Mouse (Mus musculus): ENCODE data around the gene Ifitm3. TPM values are rescaled to one million over a fixed set of nuclear protein-coding genes. Genes with fewer than 3 reads are reported as not detected.

The Ifitm3 gene
- 6.7 TPM for total RNA-seq (2023)

DNA sequence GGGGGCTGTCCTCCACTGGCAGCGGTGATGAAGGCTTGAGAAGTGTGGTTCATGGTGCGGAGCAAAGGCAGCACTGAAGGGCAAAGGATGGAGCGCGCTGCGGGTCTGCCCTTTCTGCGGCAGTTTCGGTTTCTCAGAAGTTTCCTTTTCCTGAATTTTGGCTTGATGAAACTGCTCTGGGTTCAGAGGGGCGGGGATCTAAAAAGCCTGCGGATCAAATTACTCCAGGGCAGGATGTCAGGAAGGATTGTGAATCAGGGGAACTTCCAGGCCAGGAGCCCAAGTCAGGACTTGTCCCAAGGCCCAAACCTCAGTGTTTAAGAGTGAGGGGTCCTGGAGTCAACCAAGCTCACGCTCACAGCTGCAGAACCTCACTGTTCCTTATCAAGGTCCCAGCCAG is at the start of gene Ifitm3:
Gene Ifitm3 (minus strand): TSS at position 178 of the 400 bp plus-strand sequence.

DNA sequence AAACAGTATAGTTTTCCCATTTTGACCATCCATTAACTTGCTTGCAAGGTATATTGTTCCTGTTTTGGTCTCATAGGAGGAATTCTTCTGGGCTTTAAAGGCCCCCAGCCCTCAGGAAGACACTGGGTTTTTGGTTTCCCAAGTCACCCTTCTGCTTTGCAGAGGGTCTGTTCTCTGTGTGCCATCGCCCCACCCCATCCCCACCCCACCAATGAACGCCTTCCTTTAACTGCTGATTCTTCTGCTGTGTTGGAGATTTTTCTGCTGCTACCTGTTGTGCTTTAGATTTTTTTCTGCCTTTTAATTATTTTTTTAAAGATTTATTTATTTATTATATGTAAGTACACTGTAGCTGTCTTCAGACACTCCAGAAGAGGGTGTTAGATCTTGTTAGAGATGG is 18.3 kb upstream of the Ifitm3 start, which contains the start of gene Gm17387:
Gene Gm17387 (plus strand): TSS at position 301 of the 400 bp plus-strand sequence.

DNA sequence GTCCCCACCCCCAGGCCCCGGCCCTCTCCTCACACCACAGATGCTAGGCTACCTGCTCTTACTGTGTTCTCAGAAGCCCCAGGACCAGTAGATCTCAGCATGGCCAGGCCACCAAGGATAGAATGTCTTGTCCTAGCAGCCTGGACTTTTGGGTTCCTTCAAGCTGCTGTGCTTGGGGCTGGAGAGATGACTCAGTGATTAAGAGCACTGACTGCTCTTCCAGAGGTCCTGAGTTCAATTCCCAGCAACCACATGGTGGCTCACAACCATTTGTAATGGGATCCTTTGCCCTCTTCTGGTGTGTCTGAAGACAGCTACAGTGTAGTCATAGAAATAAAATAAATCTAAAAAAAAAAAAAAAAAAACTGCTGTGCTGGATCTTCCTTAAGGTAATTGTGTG is 7.3 kb upstream of the Ifitm3 start, which contains the start of gene Ifitm6:
Gene Ifitm6 (minus strand): TSS at position 101 of the 400 bp plus-strand sequence.

DNA sequence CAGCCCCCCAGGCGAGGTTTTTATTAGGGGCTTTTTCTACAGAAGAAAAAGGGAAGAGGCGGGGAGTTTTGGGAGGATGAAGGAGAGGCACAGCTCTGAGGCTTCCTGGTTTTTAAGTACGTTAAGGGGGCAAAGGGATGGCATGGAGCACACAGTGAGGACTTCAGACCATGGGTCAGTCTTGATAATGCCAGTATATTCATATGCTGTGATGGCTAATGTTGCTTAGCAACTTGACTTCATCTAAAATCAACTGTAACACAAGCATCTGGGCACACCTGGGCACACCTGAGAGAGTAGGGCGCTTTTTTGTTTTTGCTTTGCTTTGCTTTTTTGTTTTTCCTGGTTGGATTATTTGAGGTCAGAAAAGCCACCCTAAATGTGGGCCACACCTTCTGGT is 43.6 kb downstream of the Ifitm3 start, which contains the start of gene Ifitm1:
Gene Ifitm1 (plus strand): TSS at position 301 of the 400 bp plus-strand sequence.

Other genes with a start within 250 kb of the Ifitm3 start
- not detected for gene Cyp2e1, start 247.0 kb downstream of the Ifitm3 start, total RNA-seq (2023)
- gene Syce1, start 222.9 kb downstream of the Ifitm3 start, total RNA-seq (2023): not detected
- gene Zfp941, start 188.6 kb downstream of the Ifitm3 start, total RNA-seq (2023): not detected
- gene Urah, start 175.8 kb downstream of the Ifitm3 start, total RNA-seq (2023): not detected
- gene Scgb1c1, start 165.2 kb downstream of the Ifitm3 start, total RNA-seq (2023): not detected
- not detected for gene Odf3, start 163.0 kb downstream of the Ifitm3 start, total RNA-seq (2023)
- not detected for gene Gm45785, start 154.4 kb downstream of the Ifitm3 start, total RNA-seq (2023)
- 101 TPM for gene Ric8a, start 153.8 kb downstream of the Ifitm3 start, total RNA-seq (2023)
- gene Bet1l, start 153.2 kb downstream of the Ifitm3 start, total RNA-seq (2023): 32.4 TPM
- 67.4 TPM for gene Psmd13, start 128.8 kb downstream of the Ifitm3 start, total RNA-seq (2023)
- 6.3 TPM for gene Sirt3, start 128.5 kb downstream of the Ifitm3 start, total RNA-seq (2023)
- gene Cox8b, start 110.3 kb downstream of the Ifitm3 start, total RNA-seq (2023): not detected
- gene Nlrp6, start 89.9 kb downstream of the Ifitm3 start, total RNA-seq (2023): not detected
- 12.4 TPM for gene Pgghg, start 69.4 kb downstream of the Ifitm3 start, total RNA-seq (2023)
- gene Ifitm5, start 60.5 kb downstream of the Ifitm3 start, total RNA-seq (2023): not detected
- not detected for gene Gm45717, start 54.8 kb downstream of the Ifitm3 start, total RNA-seq (2023)
- 12.7 TPM for gene Ifitm2, start 54.8 kb downstream of the Ifitm3 start, total RNA-seq (2023)
- not detected for gene Ifitm1, start 43.5 kb downstream of the Ifitm3 start, total RNA-seq (2023)
- 1.6 TPM for gene Ifitm6, start 7.2 kb upstream of the Ifitm3 start, total RNA-seq (2023)
- not detected for gene Gm17387, start 18.4 kb upstream of the Ifitm3 start, total RNA-seq (2023)
- gene B4galnt4, start 50.3 kb upstream of the Ifitm3 start, total RNA-seq (2023): 1.4 TPM
- 35.3 TPM for gene Pkp3, start 67.4 kb upstream of the Ifitm3 start, total RNA-seq (2023)
- gene Sigirr, start 89.8 kb upstream of the Ifitm3 start, total RNA-seq (2023): 56.4 TPM
- not detected for gene Ano9, start 107.0 kb upstream of the Ifitm3 start, total RNA-seq (2023)
- 6.5 TPM for gene Ptdss2, start 111.6 kb upstream of the Ifitm3 start, total RNA-seq (2023)
- 44.3 TPM for gene Rnh1, start 162.1 kb upstream of the Ifitm3 start, total RNA-seq (2023)
- 23.0 TPM for gene Hras, start 183.2 kb upstream of the Ifitm3 start, total RNA-seq (2023)
- 2.1 TPM for gene Lrrc56, start 183.4 kb upstream of the Ifitm3 start, total RNA-seq (2023)
- gene Lmntd2, start 203.3 kb upstream of the Ifitm3 start, total RNA-seq (2023): 2.8 TPM
- gene Rassf7, start 205.1 kb upstream of the Ifitm3 start, total RNA-seq (2023): 10.6 TPM
- 154 TPM for gene Phrf1, start 218.0 kb upstream of the Ifitm3 start, total RNA-seq (2023)